Mouse (Mus musculus): ENCODE measurements around the gene Cacng8. TPM values are rescaled to one million over a fixed set of nuclear protein-coding genes. Genes with fewer than 3 reads are reported as not detected.

The Cacng8 gene
- polyA plus RNA-seq, 1 experiment = 1.8 TPM

- WGBS = 10% methylated on average over 30 of the region's 30 CpGs
- H3K27me3 ChIP-seq (ENCODE audit: control insufficient read depth, insufficient read depth, low read length) = peaks cover 5% of the 10 kb centered on the region; the same call in 1 of the 2 replicates
These were observed 32.9 kb downstream of the Cacng8 start for GRCm38 (mm10) chr7:3423430-3423829.

GRCm38 (mm10) chr7:3423895-3424294 lies 33.4 kb downstream of the Cacng8 start, which contains the start of gene Cacng6:
Gene Cacng6 (plus strand): TSS chr7:3424195.
- no peak within 1 kb of the TSS for H3K27ac ChIP-seq (ENCODE audit: insufficient read depth, low read length)
- no peaks in the 10 kb centered on the region for H3K4me1 ChIP-seq (ENCODE audit: control insufficient read depth, insufficient read depth, insufficient read length)
- TF ChIP-seq CTCF (IDR thresholded peaks at IDR 0.05; ENCODE audit: extremely low read depth, insufficient read depth, insufficient read length, insufficient replicate concordance) (no peak), POLR2A (IDR thresholded peaks at IDR 0.05; ENCODE audit: low read depth, low read length) (no peak)
- no peak within 1 kb of the TSS for H3K4me3 ChIP-seq (ENCODE audit: extremely low read depth, insufficient read depth, insufficient read length)
- peaks cover 5% of the 10 kb centered on the region; the same call in 1 of the 2 replicates for H3K27me3 ChIP-seq (ENCODE audit: control insufficient read depth, insufficient read depth, low read length)
- no peak for DNase-seq (ENCODE audit: low read depth in 1 of 2, low spot score in 2 of 2)
- WGBS = 63% methylated on average over 4 of the region's 4 CpGs
- H3K36me3 ChIP-seq (ENCODE audit: control insufficient read depth, insufficient read depth, low read length) = no peaks in the 10 kb centered on the region

More at GRCm38 (mm10) chr7:3423430-3423829, 32.9 kb downstream of the Cacng8 start:
- no peak overlapping the region for H3K27ac ChIP-seq (ENCODE audit: insufficient read depth, low read length)
- no peak overlapping the region for H3K4me3 ChIP-seq (ENCODE audit: extremely low read depth, insufficient read depth, insufficient read length)
- no peak for TF ChIP-seq CTCF (IDR thresholded peaks at IDR 0.05; ENCODE audit: extremely low read depth, insufficient read depth, insufficient read length, insufficient replicate concordance)
- no peak for TF ChIP-seq POLR2A (IDR thresholded peaks at IDR 0.05; ENCODE audit: low read depth, low read length)
- H3K36me3 ChIP-seq (ENCODE audit: control insufficient read depth, insufficient read depth, low read length) = no peaks in the 10 kb centered on the region
- no peak for DNase-seq (ENCODE audit: low read depth in 1 of 2, low spot score in 2 of 2)
- no peaks in the 10 kb centered on the region for H3K4me1 ChIP-seq (ENCODE audit: control insufficient read depth, insufficient read depth, insufficient read length)

- no peak for DNase-seq (ENCODE audit: low read depth in 1 of 2, low spot score in 2 of 2)
- Histone ChIP-seq H3K27ac (ENCODE audit: insufficient read depth, low read length) (no peak overlapping the region), H3K4me3 (ENCODE audit: extremely low read depth, insufficient read depth, insufficient read length) (no peak overlapping the region), H3K27me3 (ENCODE audit: control insufficient read depth, insufficient read depth, low read length) (peaks cover 5% of the 10 kb centered on the region; the same call in 1 of the 2 replicates), H3K36me3 (ENCODE audit: control insufficient read depth, insufficient read depth, low read length) (no peaks in the 10 kb centered on the region), H3K4me1 (ENCODE audit: control insufficient read depth, insufficient read depth, insufficient read length) (no peaks in the 10 kb centered on the region)
- no peak for TF ChIP-seq CTCF (IDR thresholded peaks at IDR 0.05; ENCODE audit: extremely low read depth, insufficient read depth, insufficient read length, insufficient replicate concordance)
- no peak for TF ChIP-seq POLR2A (IDR thresholded peaks at IDR 0.05; ENCODE audit: low read depth, low read length)
- WGBS = 91% methylated on average over 5 of the region's 5 CpGs
These were observed 34.7 kb downstream of the Cacng8 start for GRCm38 (mm10) chr7:3425141-3425540.

GRCm38 (mm10) chr7:3430161-3430560 lies 39.7 kb downstream of the Cacng8 start:
- TF ChIP-seq POLR2A (IDR thresholded peaks at IDR 0.05; ENCODE audit: low read depth, low read length) = no peak
- TF ChIP-seq CTCF (IDR thresholded peaks at IDR 0.05; ENCODE audit: extremely low read depth, insufficient read depth, insufficient read length, insufficient replicate concordance) = no peak
- Histone ChIP-seq H3K27ac (ENCODE audit: insufficient read depth, low read length) (no peak overlapping the region), H3K27me3 (ENCODE audit: control insufficient read depth, insufficient read depth, low read length) (no peaks in the 10 kb centered on the region), H3K4me1 (ENCODE audit: control insufficient read depth, insufficient read depth, insufficient read length) (no peaks in the 10 kb centered on the region), H3K36me3 (ENCODE audit: control insufficient read depth, insufficient read depth, low read length) (no peaks in the 10 kb centered on the region), H3K4me3 (ENCODE audit: extremely low read depth, insufficient read depth, insufficient read length) (no peak overlapping the region)
- WGBS = 77% methylated on average over 6 of the region's 6 CpGs
- no peak for DNase-seq (ENCODE audit: low read depth in 1 of 2, low spot score in 2 of 2)

GRCm38 (mm10) chr7:3432066-3432465 lies 41.6 kb downstream of the Cacng8 start:
- Histone ChIP-seq H3K4me3 (ENCODE audit: extremely low read depth, insufficient read depth, insufficient read length) (no peak overlapping the region), H3K36me3 (ENCODE audit: control insufficient read depth, insufficient read depth, low read length) (no peaks in the 10 kb centered on the region), H3K27ac (ENCODE audit: insufficient read depth, low read length) (no peak overlapping the region), H3K27me3 (ENCODE audit: control insufficient read depth, insufficient read depth, low read length) (no peaks in the 10 kb centered on the region), H3K4me1 (ENCODE audit: control insufficient read depth, insufficient read depth, insufficient read length) (no peaks in the 10 kb centered on the region)
- TF ChIP-seq POLR2A (IDR thresholded peaks at IDR 0.05; ENCODE audit: low read depth, low read length) = no peak
- TF ChIP-seq CTCF (IDR thresholded peaks at IDR 0.05; ENCODE audit: extremely low read depth, insufficient read depth, insufficient read length, insufficient replicate concordance) = no peak
- WGBS = 91% methylated on average over 1 of the region's 1 CpGs
- DNase-seq (ENCODE audit: low read depth in 1 of 2, low spot score in 2 of 2) = no peak

- no peak for DNase-seq (ENCODE audit: low read depth in 1 of 2, low spot score in 2 of 2)
- 68% methylated on average over 5 of the region's 5 CpGs for WGBS
- Histone ChIP-seq H3K27ac (ENCODE audit: insufficient read depth, low read length) (no peak overlapping the region), H3K27me3 (ENCODE audit: control insufficient read depth, insufficient read depth, low read length) (no peaks in the 10 kb centered on the region), H3K4me1 (ENCODE audit: control insufficient read depth, insufficient read depth, insufficient read length) (no peaks in the 10 kb centered on the region), H3K36me3 (ENCODE audit: control insufficient read depth, insufficient read depth, low read length) (no peaks in the 10 kb centered on the region), H3K4me3 (ENCODE audit: extremely low read depth, insufficient read depth, insufficient read length) (no peak overlapping the region)
- no peak for TF ChIP-seq CTCF (IDR thresholded peaks at IDR 0.05; ENCODE audit: extremely low read depth, insufficient read depth, insufficient read length, insufficient replicate concordance)
- no peak for TF ChIP-seq POLR2A (IDR thresholded peaks at IDR 0.05; ENCODE audit: low read depth, low read length)
These were observed 47.5 kb downstream of the Cacng8 start for GRCm38 (mm10) chr7:3437941-3438340.

GRCm38 (mm10) chr7:3439984-3440383 lies 49.5 kb downstream of the Cacng8 start:
- H3K4me3 ChIP-seq (ENCODE audit: extremely low read depth, insufficient read depth, insufficient read length) = no peak overlapping the region
- H3K27ac ChIP-seq (ENCODE audit: insufficient read depth, low read length) = no peak overlapping the region
- DNase-seq (ENCODE audit: low read depth in 1 of 2, low spot score in 2 of 2) = no peak
- no peaks in the 10 kb centered on the region; the same call in 1 of the 2 replicates for H3K4me1 ChIP-seq (ENCODE audit: control insufficient read depth, insufficient read depth, insufficient read length)
- TF ChIP-seq CTCF (IDR thresholded peaks at IDR 0.05; ENCODE audit: extremely low read depth, insufficient read depth, insufficient read length, insufficient replicate concordance) (no peak), POLR2A (IDR thresholded peaks at IDR 0.05; ENCODE audit: low read depth, low read length) (no peak)
- no peaks in the 10 kb centered on the region for H3K27me3 ChIP-seq (ENCODE audit: control insufficient read depth, insufficient read depth, low read length)
- WGBS = 87% methylated on average over 11 of the region's 11 CpGs
- no peaks in the 10 kb centered on the region for H3K36me3 ChIP-seq (ENCODE audit: control insufficient read depth, insufficient read depth, low read length)
